Mouse (Mus musculus) adrenal gland, postnatal 14 days (tissue): ENCODE measurements around the gene Fam193a. TPM values are rescaled to one million over a fixed set of nuclear protein-coding genes. Genes with fewer than 3 reads are reported as not detected.

Source experiments
- DNase-seq: peaks from one replicate; pipeline ENCODE4 v3.0.0; 2021; ENCODE audit warnings: mixed read lengths
- long read RNA-seq, 2 experiments: library from polyadenylated mRNA; stranded (forward); transcript quantifications; one replicate each; pipeline ENCODE4 v2.0.0; 2021
- total RNA-seq: library from RNA; stranded (reverse); gene quantifications from 2 replicates; pipeline ENCODE4 v1.2.3, GENCODE M21; 2021

The Fam193a gene
- 30.4 and 34.1 TPM in 2 replicates for total RNA-seq
- long read RNA-seq, experiment 1, partial matches to known transcripts, result 1 of 5 reads
- long read RNA-seq, experiment 1, other reads (novel, unspliced or antisense), result 4 of 5 reads
- long read RNA-seq, experiment 2, full-length matches to known transcripts, result 4 of 10 reads
- long read RNA-seq, experiment 2, partial matches to known transcripts, result 0 of 10 reads
- long read RNA-seq, experiment 2, other reads (novel, unspliced or antisense), result 6 of 10 reads

GRCm38 (mm10) chr5:34369341-34370021, at the start of gene Fam193a:
Fam193a (plus strand) TSS chr5:34369933.
- peak; percentile 99 for DNase-seq

GRCm38 (mm10) chr5:34321236-34321635, 48.5 kb upstream of the Fam193a start:
- DNase-seq, result no peak

GRCm38 (mm10) chr5:34325286-34325685, 44.4 kb upstream of the Fam193a start:
- no peak for DNase-seq

GRCm38 (mm10) chr5:34326249-34326691, 43.5 kb upstream of the Fam193a start:
- DNase-seq, result peak; percentile 19

- DNase-seq, result peak; percentile 43
Measured at GRCm38 (mm10) chr5:34326875-34327576, 42.7 kb upstream of the Fam193a start.

- DNase-seq, result no peak
Measured at GRCm38 (mm10) chr5:34330136-34330535, 39.6 kb upstream of the Fam193a start.

GRCm38 (mm10) chr5:34334081-34334480, 35.7 kb upstream of the Fam193a start:
- no peak for DNase-seq

GRCm38 (mm10) chr5:34335539-34336096, 34.1 kb upstream of the Fam193a start:
- DNase-seq, result no peak

GRCm38 (mm10) chr5:34336097-34336774, 33.5 kb upstream of the Fam193a start, which contains the start of gene Rnf4:
Rnf4 (plus strand) TSS chr5:34336289.
- peak; percentile 99 for DNase-seq

GRCm38 (mm10) chr5:34336775-34337450, 32.8 kb upstream of the Fam193a start:
- DNase-seq, result peak; percentile 77

- no peak for DNase-seq
Measured at GRCm38 (mm10) chr5:34340246-34340645, 29.5 kb upstream of the Fam193a start.

GRCm38 (mm10) chr5:34352084-34352631, 17.6 kb upstream of the Fam193a start:
- no peak for DNase-seq

- no peak for DNase-seq
Measured at GRCm38 (mm10) chr5:34360261-34360660, 9.5 kb upstream of the Fam193a start.

GRCm38 (mm10) chr5:34363115-34363514, 6.6 kb upstream of the Fam193a start:
- no peak for DNase-seq

GRCm38 (mm10) chr5:34368551-34369290, 1.0 kb upstream of the Fam193a start:
- DNase-seq, result no peak

- peak; percentile 54 for DNase-seq
Measured at GRCm38 (mm10) chr5:34370022-34370823, 490 bp downstream of the Fam193a start.

- no peak for DNase-seq
Measured at GRCm38 (mm10) chr5:34370840-34371239, 1.1 kb downstream of the Fam193a start.

GRCm38 (mm10) chr5:34372141-34372540, 2.4 kb downstream of the Fam193a start:
- no peak for DNase-seq

GRCm38 (mm10) chr5:34372541-34372940, 2.8 kb downstream of the Fam193a start:
- DNase-seq, result no peak

GRCm38 (mm10) chr5:34378787-34379186, 9.1 kb downstream of the Fam193a start:
- DNase-seq, result no peak
